Mouse (Mus musculus) heart, embryonic 15.5 days (tissue): ENCODE results near the gene Sumo1. TPM values are rescaled to one million over a fixed set of nuclear protein-coding genes. Genes with fewer than 3 reads are reported as not detected.
A peak's percentile ranks its signal among the peaks of the same experiment; 100 is the strongest.
"Not testable (repeated sequence)": the region's sequence is repeated elsewhere in the genome, so short reads cannot be mapped to it uniquely, and the experiment has no call there.

ENCODE experiments used
- ATAC-seq: fragments of 200-750 bp; cut with Nextera tagmentation; replicated peaks from 2 replicates; pipeline ENCODE4 v1.8.0; 2017; ENCODE audit warnings: low read depth, moderate TSS enrichment; ENCODE audit not compliant: insufficient number of reproducible peaks, insufficient read depth, low FRiP score
- H3K27ac ChIP-seq: fragments of 300-500 bp; sonication (generic); 2 replicates; pipeline ENCODE4 v1.5.1; 2015; ENCODE audit warnings: mild to moderate bottlenecking, inconsistent platforms
- H3K27me3 ChIP-seq: fragments of 300-500 bp; sonication (generic); 2 replicates; pipeline ENCODE4 v1.6.1; 2015; ENCODE audit warnings: inconsistent platforms
- H3K36me3 ChIP-seq: fragments of 300-500 bp; sonication (generic); 2 replicates; pipeline ENCODE4 v1.6.1; 2015; ENCODE audit warnings: mild to moderate bottlenecking, inconsistent platforms
- H3K4me1 ChIP-seq: fragments of 300-500 bp; sonication (generic); replicated peaks from 2 replicates; pipeline ENCODE4 v1.6.1; 2015; ENCODE audit warnings: inconsistent platforms
- H3K4me2 ChIP-seq: fragments of 300-500 bp; sonication (generic); 2 replicates; pipeline ENCODE4 v1.6.1; 2015; ENCODE audit warnings: inconsistent platforms, mild to moderate bottlenecking, moderate library complexity
- H3K4me3 ChIP-seq: fragments of 300-500 bp; sonication (generic); 2 replicates; pipeline ENCODE4 v1.5.1; 2015; ENCODE audit warnings: mild to moderate bottlenecking, inconsistent platforms
- H3K9ac ChIP-seq: fragments of 300-500 bp; sonication (generic); 2 replicates; pipeline ENCODE4 v1.6.1; 2015; ENCODE audit warnings: mild to moderate bottlenecking, inconsistent platforms
- H3K9me3 ChIP-seq: fragments of 300-500 bp; sonication (generic); replicated peaks from 2 replicates; pipeline ENCODE4 v1.6.1; 2016; ENCODE audit warnings: inconsistent platforms
- WGBS: fragments of 180-500 bp; shearing (Covaris S2); methylation state at CpG from one replicate; pipeline ENCODE4 v1.1.7; 2015; ENCODE audit warnings: mixed read lengths; 5-methylcytosine and 5-hydroxymethylcytosine counted together
- polyA plus RNA-seq: library from polyadenylated mRNA; unstranded; fragments of >200 nt; fragmentation: Nextera tagmentation; extraction: Ambion mirVana; gene quantifications from 2 replicates; pipeline ENCODE4 v1.2.1, GENCODE M21; 2015

The Sumo1 gene
- polyA plus RNA-seq, 1 experiment from 2014 or later: 215 TPM

- Histone ChIP-seq H3K9me3 (no peaks in the 10 kb centered on the region), H3K27ac (no peak overlapping the region), H3K4me2 (no peak overlapping the region), H3K4me3 (no peak overlapping the region), H3K36me3 (no peaks in the 10 kb centered on the region), H3K4me1 (no peaks in the 10 kb centered on the region), H3K9ac (no peak overlapping the region), H3K27me3 (no peaks in the 10 kb centered on the region)
- no peak for ATAC-seq
- WGBS: 27% methylated on average over 6 of the region's 6 CpGs
Measured at GRCm38 (mm10) chr1:59633056-59633455, 37.6 kb downstream of the Sumo1 start.

- Histone ChIP-seq H3K27ac (no peak overlapping the region), H3K4me3 (no peak overlapping the region), H3K9ac (no peak overlapping the region), H3K36me3 (no peaks in the 10 kb centered on the region), H3K9me3 (no peaks in the 10 kb centered on the region), H3K4me1 (no peaks in the 10 kb centered on the region), H3K27me3 (no peaks in the 10 kb centered on the region), H3K4me2 (no peak overlapping the region)
- 35% methylated on average over 5 of the region's 5 CpGs for WGBS
- no peak for ATAC-seq
Measured at GRCm38 (mm10) chr1:59631986-59632659, 38.5 kb downstream of the Sumo1 start.

- 90% methylated on average over 6 of the region's 6 CpGs for WGBS
- not testable (repeated sequence) for ATAC-seq, H3K4me2 ChIP-seq, H3K9me3 ChIP-seq, H3K36me3 ChIP-seq, H3K27me3 ChIP-seq, H3K27ac ChIP-seq, H3K9ac ChIP-seq, H3K4me1 ChIP-seq, H3K4me3 ChIP-seq
Measured at GRCm38 (mm10) chr1:59630356-59630755, 40.3 kb downstream of the Sumo1 start.

GRCm38 (mm10) chr1:59629194-59629593, 41.4 kb downstream of the Sumo1 start:
- ATAC-seq: no peak
- Histone ChIP-seq H3K9ac (no peak overlapping the region), H3K27me3 (no peaks in the 10 kb centered on the region), H3K27ac (no peak overlapping the region), H3K36me3 (no peaks in the 10 kb centered on the region), H3K4me3 (no peak overlapping the region), H3K4me2 (no peak overlapping the region), H3K9me3 (no peaks in the 10 kb centered on the region), H3K4me1 (no peaks in the 10 kb centered on the region)
- 45% methylated on average over 6 of the region's 6 CpGs for WGBS

GRCm38 (mm10) chr1:59625410-59625809, 45.2 kb downstream of the Sumo1 start:
- no peaks in the 10 kb centered on the region for H3K9me3 ChIP-seq
- ATAC-seq: no peak
- WGBS: 66% methylated on average over 5 of the region's 5 CpGs
- H3K27me3 ChIP-seq: no peaks in the 10 kb centered on the region
- H3K27ac ChIP-seq: no peak overlapping the region
- H3K4me2 ChIP-seq: no peak overlapping the region
- H3K4me1 ChIP-seq: no peaks in the 10 kb centered on the region
- no peaks in the 10 kb centered on the region for H3K36me3 ChIP-seq
- no peak overlapping the region for H3K4me3 ChIP-seq
- H3K9ac ChIP-seq: no peak overlapping the region

GRCm38 (mm10) chr1:59623325-59624017, 47.2 kb downstream of the Sumo1 start:
- no peak overlapping the region for H3K4me3 ChIP-seq
- H3K27me3 ChIP-seq: no peaks in the 10 kb centered on the region
- no peak for ATAC-seq
- no peaks in the 10 kb centered on the region for H3K36me3 ChIP-seq
- WGBS: 23% methylated on average over 5 of the region's 5 CpGs
- no peak overlapping the region for H3K27ac ChIP-seq
- H3K4me2 ChIP-seq: no peak overlapping the region
- H3K9me3 ChIP-seq: no peaks in the 10 kb centered on the region
- H3K9ac ChIP-seq: no peak overlapping the region
- H3K4me1 ChIP-seq: no peaks in the 10 kb centered on the region

GRCm38 (mm10) chr1:59619201-59619600, 51.4 kb downstream of the Sumo1 start:
- Histone ChIP-seq H3K4me3 (no peak overlapping the region), H3K4me1 (no peaks in the 10 kb centered on the region), H3K4me2 (no peak overlapping the region), H3K27me3 (no peaks in the 10 kb centered on the region; the same call in 1 of the 2 replicates), H3K27ac (no peak overlapping the region), H3K9ac (no peak overlapping the region), H3K36me3 (no peaks in the 10 kb centered on the region), H3K9me3 (no peaks in the 10 kb centered on the region)
- WGBS: 83% methylated on average over 10 of the region's 10 CpGs
- no peak for ATAC-seq

GRCm38 (mm10) chr1:59615021-59615420, 55.6 kb downstream of the Sumo1 start:
- Histone ChIP-seq H3K9me3 (no peaks in the 10 kb centered on the region), H3K9ac (no peak overlapping the region), H3K4me2 (no peak overlapping the region), H3K27me3 (peaks cover 4% of the 10 kb centered on the region), H3K27ac (no peak overlapping the region), H3K36me3 (no peaks in the 10 kb centered on the region), H3K4me1 (no peaks in the 10 kb centered on the region), H3K4me3 (no peak overlapping the region)
- WGBS: 79% methylated on average over 2 of the region's 2 CpGs
- no peak for ATAC-seq

- 0 out of 2 replicates have a peak, but pooled peaks cover 2% of the 10 kb centered on the region for H3K4me1 ChIP-seq
- H3K27me3 ChIP-seq: peaks cover 4% of the 10 kb centered on the region
- H3K9ac ChIP-seq: no peak overlapping the region
- H3K27ac ChIP-seq: no peak overlapping the region
- 42% methylated on average over 6 of the region's 6 CpGs for WGBS
- H3K9me3 ChIP-seq: no peaks in the 10 kb centered on the region
- no peak overlapping the region for H3K4me2 ChIP-seq
- no peak for ATAC-seq
- no peak overlapping the region for H3K4me3 ChIP-seq
- no peaks in the 10 kb centered on the region for H3K36me3 ChIP-seq
Measured at GRCm38 (mm10) chr1:59613795-59614194, 56.8 kb downstream of the Sumo1 start.

- no peak overlapping the region for H3K27ac ChIP-seq
- H3K27me3 ChIP-seq: peaks cover 4% of the 10 kb centered on the region; the same call in 1 of the 2 replicates
- no peak for ATAC-seq
- H3K9ac ChIP-seq: no peak overlapping the region
- 0 out of 2 replicates have a peak, but pooled peaks cover 2% of the 10 kb centered on the region for H3K4me1 ChIP-seq
- no peak overlapping the region for H3K4me2 ChIP-seq
- H3K36me3 ChIP-seq: no peaks in the 10 kb centered on the region
- H3K9me3 ChIP-seq: no peaks in the 10 kb centered on the region
- WGBS: 90% methylated on average over 3 of the region's 3 CpGs
- no peak overlapping the region for H3K4me3 ChIP-seq
Measured at GRCm38 (mm10) chr1:59610929-59611328, 59.7 kb downstream of the Sumo1 start.

GRCm38 (mm10) chr1:59609896-59610295, 60.7 kb downstream of the Sumo1 start:
- Histone ChIP-seq H3K4me2 (no peak overlapping the region), H3K9ac (no peak overlapping the region), H3K4me1 (0 out of 2 replicates have a peak, but pooled peaks cover 2% of the 10 kb centered on the region), H3K36me3 (no peaks in the 10 kb centered on the region), H3K27me3 (peaks cover 4% of the 10 kb centered on the region; the same call in 1 of the 2 replicates), H3K9me3 (no peaks in the 10 kb centered on the region), H3K27ac (peak overlapping the region; percentile 31; the same call in 1 of the 2 replicates), H3K4me3 (no peak overlapping the region)
- 51% methylated on average over 10 of the region's 10 CpGs for WGBS
- peak; percentile 41; the same call in 1 of the 2 replicates for ATAC-seq
